Mouse (Mus musculus): ENCODE data around the gene Phf24. TPM values are rescaled to one million over a fixed set of nuclear protein-coding genes. Genes with fewer than 3 reads are reported as not detected.

Gene Phf24
- polyA plus RNA-seq, 1 experiment: 1.3 TPM

GRCm38 (mm10) chr4:42904966-42905365 is 11.5 kb upstream of the Phf24 start:
- peaks cover 5% of the 10 kb centered on the region; the same call in 1 of the 2 replicates for H3K4me1 ChIP-seq (ENCODE audit: control insufficient read depth, insufficient read depth, low read length)
- no peak overlapping the region for H3K27ac ChIP-seq (ENCODE audit: control insufficient read depth, insufficient read depth, low read depth, low read length)
- H3K27me3 ChIP-seq (ENCODE audit: control insufficient read depth, insufficient read depth, low read length): no peaks in the 10 kb centered on the region
- H3K36me3 ChIP-seq (ENCODE audit: control insufficient read depth, insufficient read depth, low read length): no peaks in the 10 kb centered on the region
- TF ChIP-seq CTCF (IDR thresholded peaks at IDR 0.05; ENCODE audit: control insufficient read depth, insufficient read depth, insufficient replicate concordance, low read depth, low read length) (no peak), POLR2A (IDR thresholded peaks at IDR 0.05; ENCODE audit: control insufficient read depth, low read depth, low read length) (no peak)
- no peak overlapping the region for H3K4me3 ChIP-seq (ENCODE audit: control insufficient read depth, low read depth, low read length)

DNA sequence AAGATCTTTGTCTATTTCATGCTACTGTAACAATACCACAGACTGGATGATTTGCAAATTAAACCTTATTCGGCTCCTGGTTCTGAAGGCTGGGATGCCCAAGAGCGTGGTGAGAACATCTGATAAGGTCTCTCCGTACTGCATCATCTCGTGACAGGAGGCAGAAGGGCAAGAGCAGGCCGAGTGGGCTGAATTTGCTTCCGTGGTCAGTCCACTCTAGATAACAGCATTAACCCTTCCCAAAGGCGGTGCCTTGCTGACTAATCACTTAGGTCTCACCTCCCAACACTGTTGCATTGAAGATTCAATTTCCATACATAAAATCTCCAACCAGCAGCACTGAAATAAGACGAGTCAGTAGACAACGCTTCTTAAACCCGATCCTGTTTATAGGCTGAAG is 3.1 kb upstream of the Phf24 start:
- Histone ChIP-seq H3K4me3 (ENCODE audit: control insufficient read depth, low read depth, low read length) (no peak overlapping the region), H3K27ac (ENCODE audit: control insufficient read depth, insufficient read depth, low read depth, low read length) (no peak overlapping the region), H3K27me3 (ENCODE audit: control insufficient read depth, insufficient read depth, low read length) (no peaks in the 10 kb centered on the region), H3K36me3 (ENCODE audit: control insufficient read depth, insufficient read depth, low read length) (no peaks in the 10 kb centered on the region), H3K4me1 (ENCODE audit: control insufficient read depth, insufficient read depth, low read length) (peaks cover 12% of the 10 kb centered on the region)
- no peak for TF ChIP-seq POLR2A (IDR thresholded peaks at IDR 0.05; ENCODE audit: control insufficient read depth, low read depth, low read length)
- no peak for TF ChIP-seq CTCF (IDR thresholded peaks at IDR 0.05; ENCODE audit: control insufficient read depth, insufficient read depth, insufficient replicate concordance, low read depth, low read length)

DNA sequence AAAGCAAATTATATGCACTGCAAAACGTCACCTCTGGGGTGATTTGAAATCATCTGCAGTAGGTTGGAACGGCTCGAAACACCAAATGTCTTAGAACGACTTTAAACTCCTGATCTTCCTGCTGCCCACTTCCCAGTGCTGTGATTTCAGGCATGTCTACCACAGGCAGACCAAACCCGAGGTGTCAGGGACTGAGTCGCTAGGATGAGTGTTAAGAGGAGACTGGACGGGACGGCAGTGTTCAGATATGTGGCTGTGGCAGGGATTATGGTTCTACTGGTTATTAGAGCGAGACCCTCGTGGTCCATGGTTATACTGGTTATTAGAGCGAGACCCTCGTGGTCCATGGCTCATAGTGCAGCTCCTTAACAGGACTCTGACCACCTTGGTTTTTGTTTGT is 1.1 kb upstream of the Phf24 start:
- Histone ChIP-seq H3K27me3 (ENCODE audit: control insufficient read depth, insufficient read depth, low read length) (no peaks in the 10 kb centered on the region), H3K4me1 (ENCODE audit: control insufficient read depth, insufficient read depth, low read length) (peaks cover 12% of the 10 kb centered on the region), H3K27ac (ENCODE audit: control insufficient read depth, insufficient read depth, low read depth, low read length) (no peak overlapping the region), H3K4me3 (ENCODE audit: control insufficient read depth, low read depth, low read length) (no peak overlapping the region), H3K36me3 (ENCODE audit: control insufficient read depth, insufficient read depth, low read length) (no peaks in the 10 kb centered on the region)
- no peak for TF ChIP-seq CTCF (IDR thresholded peaks at IDR 0.05; ENCODE audit: control insufficient read depth, insufficient read depth, insufficient replicate concordance, low read depth, low read length)
- TF ChIP-seq POLR2A (IDR thresholded peaks at IDR 0.05; ENCODE audit: control insufficient read depth, low read depth, low read length): no peak

GRCm38 (mm10) chr4:42915966-42916365 is 494 bp upstream of the Phf24 start:
- Histone ChIP-seq H3K27me3 (ENCODE audit: control insufficient read depth, insufficient read depth, low read length) (no peaks in the 10 kb centered on the region), H3K4me1 (ENCODE audit: control insufficient read depth, insufficient read depth, low read length) (peaks cover 12% of the 10 kb centered on the region), H3K36me3 (ENCODE audit: control insufficient read depth, insufficient read depth, low read length) (no peaks in the 10 kb centered on the region), H3K4me3 (ENCODE audit: control insufficient read depth, low read depth, low read length) (no peak overlapping the region), H3K27ac (ENCODE audit: control insufficient read depth, insufficient read depth, low read depth, low read length) (no peak overlapping the region)
- TF ChIP-seq CTCF (IDR thresholded peaks at IDR 0.05; ENCODE audit: control insufficient read depth, insufficient read depth, insufficient replicate concordance, low read depth, low read length): no peak

DNA sequence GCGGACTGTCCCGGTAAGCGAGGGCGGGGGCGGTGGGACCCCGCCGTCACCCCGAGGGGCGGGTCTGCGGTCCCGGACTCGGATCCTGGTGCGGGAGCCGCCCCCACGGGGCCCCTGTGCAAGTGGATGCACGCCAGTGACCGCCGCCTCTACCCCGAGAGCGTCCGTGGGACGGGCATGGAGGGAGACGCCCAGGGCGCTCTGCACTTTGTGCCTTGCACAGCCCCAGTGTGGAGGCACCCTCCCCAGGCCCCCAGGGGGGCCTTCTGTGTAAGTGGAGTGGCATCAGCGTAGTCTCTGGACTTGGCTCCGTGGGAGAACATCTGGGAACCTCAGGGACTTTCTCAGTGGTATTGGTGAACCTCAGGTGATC is 928 bp downstream of the Phf24 start:
- H3K4me3 ChIP-seq (ENCODE audit: control insufficient read depth, low read depth, low read length): peak overlapping the region; percentile 60
- no peaks in the 10 kb centered on the region for H3K27me3 ChIP-seq (ENCODE audit: control insufficient read depth, insufficient read depth, low read length)
- H3K36me3 ChIP-seq (ENCODE audit: control insufficient read depth, insufficient read depth, low read length): no peaks in the 10 kb centered on the region
- H3K27ac ChIP-seq (ENCODE audit: control insufficient read depth, insufficient read depth, low read depth, low read length): no peak overlapping the region
- TF ChIP-seq CTCF (IDR thresholded peaks at IDR 0.05; ENCODE audit: control insufficient read depth, insufficient read depth, insufficient replicate concordance, low read depth, low read length) (no peak), POLR2A (IDR thresholded peaks at IDR 0.05; ENCODE audit: control insufficient read depth, low read depth, low read length) (no peak)
- H3K4me1 ChIP-seq (ENCODE audit: control insufficient read depth, insufficient read depth, low read length): peaks cover 12% of the 10 kb centered on the region

GRCm38 (mm10) chr4:42920726-42921125 is 4.3 kb downstream of the Phf24 start:
- H3K36me3 ChIP-seq (ENCODE audit: control insufficient read depth, insufficient read depth, low read length): no peaks in the 10 kb centered on the region
- peaks cover 12% of the 10 kb centered on the region for H3K4me1 ChIP-seq (ENCODE audit: control insufficient read depth, insufficient read depth, low read length)
- H3K4me3 ChIP-seq (ENCODE audit: control insufficient read depth, low read depth, low read length): no peak overlapping the region
- H3K27ac ChIP-seq (ENCODE audit: control insufficient read depth, insufficient read depth, low read depth, low read length): no peak overlapping the region
- no peaks in the 10 kb centered on the region for H3K27me3 ChIP-seq (ENCODE audit: control insufficient read depth, insufficient read depth, low read length)
- TF ChIP-seq CTCF (IDR thresholded peaks at IDR 0.05; ENCODE audit: control insufficient read depth, insufficient read depth, insufficient replicate concordance, low read depth, low read length) (no peak), POLR2A (IDR thresholded peaks at IDR 0.05; ENCODE audit: control insufficient read depth, low read depth, low read length) (no peak)

DNA sequence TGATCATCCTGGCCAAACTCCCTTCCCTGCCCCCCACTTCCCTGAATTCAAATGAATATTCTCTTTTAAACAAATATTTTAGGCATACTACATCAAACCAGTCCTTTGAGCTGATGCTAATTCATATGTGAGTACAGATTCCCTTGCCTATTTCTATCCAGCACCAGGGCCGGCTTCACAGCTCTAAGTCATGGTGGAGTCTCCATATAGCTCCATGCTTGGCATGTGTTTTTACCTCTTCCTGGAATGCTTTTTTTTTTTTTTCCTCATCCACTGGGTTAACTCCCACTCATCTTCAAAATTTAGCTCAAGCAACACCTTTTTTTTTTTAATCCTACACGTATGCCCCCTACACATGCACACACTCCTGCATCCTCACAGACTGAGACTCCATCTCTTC is 5.1 kb downstream of the Phf24 start:
- Histone ChIP-seq H3K27ac (ENCODE audit: control insufficient read depth, insufficient read depth, low read depth, low read length) (no peak overlapping the region), H3K27me3 (ENCODE audit: control insufficient read depth, insufficient read depth, low read length) (no peaks in the 10 kb centered on the region), H3K36me3 (ENCODE audit: control insufficient read depth, insufficient read depth, low read length) (no peaks in the 10 kb centered on the region), H3K4me1 (ENCODE audit: control insufficient read depth, insufficient read depth, low read length) (peaks cover 10% of the 10 kb centered on the region), H3K4me3 (ENCODE audit: control insufficient read depth, low read depth, low read length) (no peak overlapping the region)
- no peak for TF ChIP-seq CTCF (IDR thresholded peaks at IDR 0.05; ENCODE audit: control insufficient read depth, insufficient read depth, insufficient replicate concordance, low read depth, low read length)
- TF ChIP-seq POLR2A (IDR thresholded peaks at IDR 0.05; ENCODE audit: control insufficient read depth, low read depth, low read length): no peak

GRCm38 (mm10) chr4:42922056-42922455 is 5.6 kb downstream of the Phf24 start:
- Histone ChIP-seq H3K36me3 (ENCODE audit: control insufficient read depth, insufficient read depth, low read length) (no peaks in the 10 kb centered on the region), H3K27me3 (ENCODE audit: control insufficient read depth, insufficient read depth, low read length) (no peaks in the 10 kb centered on the region), H3K4me1 (ENCODE audit: control insufficient read depth, insufficient read depth, low read length) (peaks cover 7% of the 10 kb centered on the region)

More at GRCm38 (mm10) chr4:42922056-42922455, 5.6 kb downstream of the Phf24 start:
- H3K4me3 ChIP-seq (ENCODE audit: control insufficient read depth, low read depth, low read length): no peak overlapping the region
- no peak for TF ChIP-seq POLR2A (IDR thresholded peaks at IDR 0.05; ENCODE audit: control insufficient read depth, low read depth, low read length)
- TF ChIP-seq CTCF (IDR thresholded peaks at IDR 0.05; ENCODE audit: control insufficient read depth, insufficient read depth, insufficient replicate concordance, low read depth, low read length): no peak
- H3K27ac ChIP-seq (ENCODE audit: control insufficient read depth, insufficient read depth, low read depth, low read length): no peak overlapping the region
